Mouse (Mus musculus) limb, embryonic 11.5 days (tissue): ENCODE measurements at regions not wholly inside any gene's neighbourhood (a gene's known extent, or its start where the extent isn't known, plus 50 kb on each side); places are given as distances from the start of the nearest gene placed in this dataset.

ENCODE experiments used
- ATAC-seq: fragments of 200-750 bp; cut with Nextera tagmentation; 2 replicates; pipeline ENCODE4 v1.8.0; 2017; ENCODE audit warnings: low read depth; ENCODE audit not compliant: insufficient number of reproducible peaks, low FRiP score, low TSS enrichment
- DNase-seq: peaks from one replicate; pipeline ENCODE4 v3.0.0-alpha.2; 2015; ENCODE audit warnings: low spot score
- H3K27ac ChIP-seq: fragments of 300-500 bp; sonication (generic); replicated peaks from 2 replicates; pipeline ENCODE4 v1.5.1; 2014; ENCODE audit warnings: low read depth, mild to moderate bottlenecking, low read length
- H3K27me3 ChIP-seq: fragments of 300-500 bp; sonication (generic); 2 replicates; pipeline ENCODE4 v1.6.1; 2014; ENCODE audit warnings: mild to moderate bottlenecking, low read length, mixed read lengths; ENCODE audit not compliant: control insufficient read depth, insufficient read depth
- H3K36me3 ChIP-seq: fragments of 300-500 bp; sonication (generic); 2 replicates; pipeline ENCODE4 v1.6.1; 2014; ENCODE audit warnings: mild to moderate bottlenecking, low read length, moderate library complexity, mixed read lengths; ENCODE audit not compliant: control insufficient read depth, insufficient read depth
- H3K4me1 ChIP-seq: fragments of 300-500 bp; sonication (generic); 2 replicates; pipeline ENCODE4 v1.6.1; 2014; ENCODE audit warnings: low read length, mixed read lengths; ENCODE audit not compliant: control insufficient read depth, insufficient read depth
- H3K4me2 ChIP-seq: fragments of 300-500 bp; sonication (generic); 2 replicates; pipeline ENCODE4 v1.6.1; 2014; ENCODE audit warnings: low read depth, mild to moderate bottlenecking, moderate library complexity; ENCODE audit not compliant: severe bottlenecking
- H3K4me3 ChIP-seq: fragments of 300-500 bp; sonication (generic); 2 replicates; pipeline ENCODE4 v1.5.1; 2014; ENCODE audit warnings: low read depth, low read length
- H3K9ac ChIP-seq: fragments of 300-500 bp; sonication (generic); 2 replicates; pipeline ENCODE4 v1.6.1; 2014; ENCODE audit warnings: mild to moderate bottlenecking, low read length
- H3K9me3 ChIP-seq: fragments of 300-500 bp; sonication (generic); 2 replicates; pipeline ENCODE4 v1.6.1; 2016; ENCODE audit warnings: low read length; ENCODE audit not compliant: control insufficient read depth
- WGBS: fragments of 180-500 bp; shearing (Covaris S2); extraction: QIAGEN DNeasy Blood & Tissue Kit; methylation state at CpG from one replicate; pipeline ENCODE4 v1.1.7; 2014; 5-methylcytosine and 5-hydroxymethylcytosine counted together

GRCm38 (mm10) chr13:16641611-16642449, 630.2 kb downstream of the Inhba start:
- Histone ChIP-seq H3K36me3 (no peaks in the 10 kb centered on the region), H3K27ac (no peak overlapping the region), H3K9ac (no peak overlapping the region), H3K9me3 (no peaks in the 10 kb centered on the region), H3K4me2 (no peak overlapping the region), H3K4me1 (no peaks in the 10 kb centered on the region), H3K27me3 (no peaks in the 10 kb centered on the region), H3K4me3 (no peak overlapping the region)
- 82% methylated on average over 3 of the region's 3 CpGs for WGBS
- DNase-seq (no peak), ATAC-seq (no peak)

- Histone ChIP-seq H3K36me3 (no peaks in the 10 kb centered on the region), H3K9ac (no peak overlapping the region), H3K27me3 (no peaks in the 10 kb centered on the region), H3K4me3 (no peak overlapping the region), H3K9me3 (no peaks in the 10 kb centered on the region), H3K27ac (no peak overlapping the region), H3K4me2 (no peak overlapping the region), H3K4me1 (no peaks in the 10 kb centered on the region)
- DNase-seq: no peak
- WGBS: 69% methylated on average over 6 of the region's 6 CpGs
- ATAC-seq: no peak
Observed at GRCm38 (mm10) chr13:16642450-16642994, 630.9 kb downstream of the Inhba start.

- H3K4me3 ChIP-seq: no peak overlapping the region
- DNase-seq (no peak), ATAC-seq (no peak)
- no peak overlapping the region for H3K4me2 ChIP-seq
- no peaks in the 10 kb centered on the region for H3K36me3 ChIP-seq
- no peak overlapping the region for H3K27ac ChIP-seq
- WGBS: 71% methylated on average over 3 of the region's 3 CpGs
- H3K9ac ChIP-seq: no peak overlapping the region
- H3K9me3 ChIP-seq: no peaks in the 10 kb centered on the region
- H3K27me3 ChIP-seq: no peaks in the 10 kb centered on the region
- H3K4me1 ChIP-seq: no peaks in the 10 kb centered on the region
Observed at GRCm38 (mm10) chr13:16645311-16645710, 633.7 kb downstream of the Inhba start.

GRCm38 (mm10) chr13:16646056-16646455, 634.4 kb downstream of the Inhba start:
- H3K4me2 ChIP-seq: no peak overlapping the region
- no peak for ATAC-seq
- H3K27me3 ChIP-seq: no peaks in the 10 kb centered on the region
- no peak overlapping the region for H3K9ac ChIP-seq
- H3K4me1 ChIP-seq: no peaks in the 10 kb centered on the region
- no peak overlapping the region for H3K27ac ChIP-seq
- H3K9me3 ChIP-seq: no peaks in the 10 kb centered on the region
- DNase-seq: no peak
- H3K4me3 ChIP-seq: no peak overlapping the region
- no peaks in the 10 kb centered on the region for H3K36me3 ChIP-seq

GRCm38 (mm10) chr13:16646649-16647048, 635.0 kb downstream of the Inhba start:
- no peaks in the 10 kb centered on the region for H3K9me3 ChIP-seq
- no peak overlapping the region for H3K4me2 ChIP-seq
- no peak overlapping the region for H3K27ac ChIP-seq
- no peak overlapping the region for H3K9ac ChIP-seq
- H3K36me3 ChIP-seq: no peaks in the 10 kb centered on the region
- ATAC-seq (no peak), DNase-seq (no peak)
- no peaks in the 10 kb centered on the region for H3K4me1 ChIP-seq
- no peak overlapping the region for H3K4me3 ChIP-seq
- no peaks in the 10 kb centered on the region for H3K27me3 ChIP-seq

GRCm38 (mm10) chr13:16656110-16656509, 644.5 kb downstream of the Inhba start:
- H3K4me2 ChIP-seq: no peak overlapping the region
- no peak for ATAC-seq
- H3K4me1 ChIP-seq: no peaks in the 10 kb centered on the region
- no peaks in the 10 kb centered on the region for H3K36me3 ChIP-seq
- WGBS: 78% methylated on average over 4 of the region's 4 CpGs
- no peaks in the 10 kb centered on the region for H3K9me3 ChIP-seq
- H3K4me3 ChIP-seq: no peak overlapping the region
- DNase-seq: no peak
- no peaks in the 10 kb centered on the region for H3K27me3 ChIP-seq
- H3K27ac ChIP-seq: no peak overlapping the region
- no peak overlapping the region for H3K9ac ChIP-seq

GRCm38 (mm10) chr13:16659894-16660293, 648.2 kb downstream of the Inhba start:
- no peak overlapping the region for H3K4me2 ChIP-seq
- DNase-seq: no peak
- WGBS: 86% methylated on average over 6 of the region's 6 CpGs
- no peaks in the 10 kb centered on the region for H3K36me3 ChIP-seq
- H3K4me3 ChIP-seq: no peak overlapping the region
- ATAC-seq: no peak
- H3K27ac ChIP-seq: no peak overlapping the region
- H3K4me1 ChIP-seq: no peaks in the 10 kb centered on the region
- H3K27me3 ChIP-seq: no peaks in the 10 kb centered on the region
- no peaks in the 10 kb centered on the region for H3K9me3 ChIP-seq
- H3K9ac ChIP-seq: no peak overlapping the region

GRCm38 (mm10) chr13:16668652-16669051, 657.0 kb downstream of the Inhba start:
- Histone ChIP-seq H3K27ac (no peak overlapping the region), H3K36me3 (no peaks in the 10 kb centered on the region), H3K4me2 (no peak overlapping the region), H3K9me3 (no peaks in the 10 kb centered on the region), H3K4me1 (no peaks in the 10 kb centered on the region), H3K9ac (no peak overlapping the region), H3K4me3 (no peak overlapping the region), H3K27me3 (no peaks in the 10 kb centered on the region)
- no peak for ATAC-seq
- DNase-seq: no peak
- 90% methylated on average over 1 of the region's 1 CpGs for WGBS

- WGBS: 100% methylated on average over 1 of the region's 1 CpGs
- Histone ChIP-seq H3K36me3 (no peaks in the 10 kb centered on the region), H3K4me3 (no peak overlapping the region), H3K4me2 (no peak overlapping the region), H3K9ac (no peak overlapping the region), H3K9me3 (no peaks in the 10 kb centered on the region), H3K27ac (no peak overlapping the region), H3K27me3 (no peaks in the 10 kb centered on the region), H3K4me1 (no peaks in the 10 kb centered on the region)
- DNase-seq (no peak), ATAC-seq (no peak)
Observed at GRCm38 (mm10) chr13:16669281-16669680, 657.6 kb downstream of the Inhba start.
